Mouse (Mus musculus): ENCODE data around the gene Faah.

GRCm38 (mm10) chr4:115961991-115962390, 55.7 kb downstream of the Faah start:
- TF ChIP-seq CTCF (IDR thresholded peaks at IDR 0.05; ENCODE audit: control insufficient read depth, insufficient read depth, insufficient replicate concordance, low read depth, low read length) (no peak), POLR2A (IDR thresholded peaks at IDR 0.05; ENCODE audit: control insufficient read depth, low read depth, low read length) (no peak)

All from testis, adult 2 months (tissue).